Mouse (Mus musculus) ovary, postnatal 10 days (tissue): ENCODE measurements around the gene Il31ra.
"Not testable (repeated sequence)": the region's sequence is repeated elsewhere in the genome, so short reads cannot be mapped to it uniquely, and the experiment has no call there.

Experiments
- DNase-seq: peaks from one replicate; pipeline ENCODE4 v3.0.0; 2022; ENCODE audit warnings: low spot score

Gene Il31ra

DNA sequence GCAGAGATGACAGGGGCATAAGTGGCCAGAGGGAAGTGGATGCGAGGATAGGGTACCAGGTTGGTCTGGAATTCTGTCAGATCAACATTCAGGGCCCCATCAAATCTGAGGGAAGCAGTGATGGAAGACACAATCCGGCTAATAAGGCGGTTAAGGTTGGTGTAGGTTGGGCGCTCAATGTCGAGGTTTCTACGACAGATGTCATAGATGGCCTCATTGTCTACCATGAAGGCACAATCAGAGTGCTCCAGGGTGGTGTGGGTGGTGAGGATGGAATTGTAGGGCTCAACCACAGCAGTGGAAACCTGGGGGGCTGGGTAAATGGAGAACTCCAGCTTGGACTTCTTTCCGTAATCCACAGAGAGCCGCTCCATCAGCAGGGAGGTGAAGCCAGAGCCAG lies at the start of gene Il31ra:
Gene Il31ra, minus strand, starts transcription at position 101 of the 400 bp plus-strand sequence.
- DNase-seq, result not testable (repeated sequence)

DNA sequence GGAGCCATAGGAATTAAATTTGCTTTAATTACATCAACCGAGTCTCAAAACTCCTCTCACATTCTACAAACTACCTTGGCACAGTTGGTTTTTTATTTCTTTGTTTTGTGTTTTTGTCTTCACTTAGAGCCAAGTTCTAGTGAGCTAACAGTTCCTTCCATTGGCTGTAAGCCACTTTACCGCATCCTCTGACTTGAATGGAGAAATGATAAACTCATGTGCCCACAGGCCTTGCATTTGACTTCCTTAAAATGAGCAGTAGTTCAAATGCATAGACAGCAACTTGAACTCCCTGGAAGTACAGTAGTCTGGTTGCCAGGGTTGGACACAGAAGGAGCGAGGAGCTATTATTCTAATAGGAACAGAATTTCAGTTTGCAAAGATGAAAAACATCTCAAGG lies 48.7 kb upstream of the Il31ra start:
- no peak for DNase-seq

DNA sequence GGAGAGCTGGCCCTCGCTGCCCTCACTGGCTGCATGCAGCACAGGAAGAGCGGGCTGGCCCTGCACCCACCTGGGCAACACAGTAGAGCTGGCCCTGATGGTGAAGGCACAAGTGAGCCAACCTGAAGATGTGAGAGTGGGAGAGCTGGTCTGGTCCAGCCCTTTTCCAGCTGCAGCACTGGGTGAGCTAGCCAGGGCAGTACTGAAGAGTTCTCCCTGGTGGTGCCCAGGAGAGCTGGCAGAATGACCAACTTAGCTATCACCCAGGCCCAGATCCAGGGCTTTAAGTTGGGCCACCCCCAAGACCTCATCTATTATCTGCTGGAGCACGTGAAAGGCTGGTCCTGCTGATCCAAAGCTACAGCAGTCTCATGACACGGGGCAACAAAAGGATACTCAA lies 45.0 kb upstream of the Il31ra start:
- DNase-seq, result no peak

DNA sequence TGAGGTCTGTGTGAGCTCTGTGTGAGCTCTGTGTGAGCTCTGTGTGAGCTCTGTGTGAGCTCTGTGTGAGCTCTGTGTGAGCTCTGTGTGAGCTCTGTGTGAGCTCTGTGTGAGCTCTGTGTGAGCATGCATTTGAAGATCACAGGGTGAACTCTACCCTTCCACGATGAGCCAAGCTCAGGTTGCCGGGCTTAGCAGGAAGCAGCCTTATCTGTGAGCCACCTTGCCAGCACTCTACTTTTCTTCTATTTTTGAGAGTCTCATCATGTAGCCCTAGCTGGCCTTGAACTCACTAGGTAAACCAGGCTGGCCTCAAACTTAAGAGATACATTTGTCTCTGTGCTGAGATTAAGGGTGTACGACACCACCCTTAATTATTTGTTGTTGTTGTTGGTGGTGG lies 42.3 kb upstream of the Il31ra start:
- DNase-seq, result no peak

DNA sequence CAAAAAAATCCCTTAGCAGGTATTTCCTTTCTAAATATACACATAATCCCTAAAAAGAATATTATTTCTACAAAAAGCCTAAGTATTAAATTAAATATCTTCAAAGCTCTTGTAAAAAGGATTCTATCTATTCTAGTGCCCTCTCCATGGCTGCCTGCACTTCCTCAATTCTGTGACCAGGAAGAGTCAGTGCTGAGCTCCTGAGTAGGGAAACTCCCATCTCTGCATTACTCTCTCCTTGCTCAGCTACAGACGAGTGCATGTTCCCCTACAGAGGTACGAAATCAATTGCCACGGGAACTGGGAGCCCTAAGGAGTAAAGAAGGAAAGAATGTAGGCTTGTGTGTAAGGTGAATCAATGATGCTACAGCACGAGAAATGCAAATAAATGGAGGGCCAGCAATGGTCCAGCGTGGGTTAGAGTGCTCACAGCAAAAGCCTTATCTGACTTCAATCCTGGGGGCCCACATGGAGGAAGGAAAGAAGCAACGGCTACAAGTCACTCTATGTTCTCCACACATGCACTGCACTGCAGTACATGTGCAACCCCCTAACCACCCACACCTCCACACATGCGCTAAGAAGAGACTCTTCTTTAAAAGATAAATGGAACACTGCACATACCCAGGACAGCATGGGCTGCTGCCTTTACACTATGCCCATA lies 41.1 kb upstream of the Il31ra start:
- DNase-seq, result no peak

DNA sequence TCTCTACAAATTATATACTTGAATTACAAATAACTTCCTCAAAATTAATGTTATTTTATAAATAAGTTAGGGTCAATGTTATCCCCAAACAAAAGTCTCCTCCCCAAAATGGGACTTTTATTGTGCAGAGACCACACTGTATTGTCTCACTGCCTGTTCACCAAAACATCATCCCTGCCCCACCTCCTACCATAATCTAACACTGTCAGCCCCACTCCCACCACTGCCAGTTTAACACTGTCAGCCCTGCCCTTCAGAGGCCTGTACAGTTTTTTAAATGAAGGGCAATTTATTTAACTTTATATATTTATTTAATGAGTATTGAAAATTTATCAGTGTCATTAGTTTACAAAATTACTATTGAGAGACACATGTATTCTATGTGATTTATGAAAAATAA lies 31.4 kb upstream of the Il31ra start:
- no peak for DNase-seq

DNA sequence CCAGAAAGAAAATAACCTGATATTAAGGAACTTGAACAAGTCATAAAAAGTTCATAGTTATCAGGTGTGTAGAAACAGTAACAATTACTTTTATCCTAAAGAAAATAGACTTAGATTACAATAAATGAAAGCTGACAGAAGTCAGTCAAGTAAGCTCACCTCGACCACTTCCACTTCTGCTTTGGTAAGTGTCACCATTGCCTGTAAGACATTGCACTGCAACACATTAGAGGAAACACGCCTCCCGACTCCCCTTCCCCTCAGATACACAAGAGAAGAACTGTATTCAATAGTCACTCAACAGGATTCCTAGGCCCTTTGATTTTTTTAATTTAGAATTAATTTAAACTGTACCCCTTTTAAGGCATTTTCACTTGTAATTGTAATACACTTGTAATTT lies 30.5 kb upstream of the Il31ra start:
- no peak for DNase-seq

DNA sequence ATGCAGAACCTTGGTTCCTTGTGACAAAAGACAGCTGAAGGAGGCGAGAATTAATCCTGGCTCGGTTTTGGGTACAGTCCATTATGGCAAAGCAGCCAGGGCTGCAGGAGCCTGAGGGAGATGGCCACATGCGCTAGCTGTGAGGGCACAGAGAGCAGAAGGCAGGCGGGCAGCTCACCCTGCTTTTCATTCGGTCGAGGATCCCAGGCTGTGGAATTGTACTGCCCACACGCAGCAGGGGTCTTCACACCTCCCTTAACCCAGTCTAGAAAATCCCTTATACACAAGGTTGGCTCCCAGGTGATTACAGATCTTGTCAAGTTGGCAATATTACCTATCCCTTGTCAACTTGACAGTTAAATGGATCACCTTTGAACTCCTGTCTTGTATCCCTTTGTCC lies 29.5 kb upstream of the Il31ra start:
- DNase-seq, result no peak

DNA sequence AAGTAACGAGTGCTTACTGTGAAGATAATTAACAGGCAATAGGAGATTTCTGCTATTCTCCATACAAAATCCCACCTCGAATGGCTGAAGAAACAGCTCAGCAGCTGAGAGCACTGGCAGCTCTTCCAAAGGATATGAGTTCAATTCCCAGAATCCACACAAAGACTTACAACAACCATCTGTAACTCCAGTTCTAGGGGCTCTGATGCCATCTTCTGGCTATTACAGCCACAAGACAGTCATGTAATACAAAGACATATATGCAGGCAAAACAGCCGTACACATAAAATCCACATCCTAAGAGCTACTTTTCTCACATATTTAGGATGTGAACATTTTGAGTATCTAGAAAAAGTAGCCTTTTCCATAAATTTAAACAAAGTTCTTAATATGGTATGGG lies 27.4 kb upstream of the Il31ra start:
- DNase-seq, result no peak

DNA sequence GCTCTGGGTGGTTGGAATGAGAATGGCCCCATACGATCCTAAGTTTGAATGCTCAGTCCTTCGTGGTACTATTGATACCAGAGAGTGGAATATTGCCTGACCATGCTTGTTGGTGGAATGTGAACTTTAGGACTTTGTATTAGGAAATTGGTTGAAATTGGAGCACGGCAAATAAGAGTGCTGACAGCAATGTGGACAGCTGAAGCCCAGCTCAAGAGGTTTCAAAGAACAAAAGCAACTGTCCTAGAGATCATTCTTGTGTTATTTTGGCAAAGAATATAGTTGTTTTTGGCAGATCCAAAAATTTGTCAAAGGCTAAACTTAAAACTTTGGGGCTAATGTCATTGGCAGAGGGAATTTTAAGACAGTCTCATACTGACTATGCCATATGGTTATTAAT lies 14.4 kb upstream of the Il31ra start:
- DNase-seq, result no peak

DNA sequence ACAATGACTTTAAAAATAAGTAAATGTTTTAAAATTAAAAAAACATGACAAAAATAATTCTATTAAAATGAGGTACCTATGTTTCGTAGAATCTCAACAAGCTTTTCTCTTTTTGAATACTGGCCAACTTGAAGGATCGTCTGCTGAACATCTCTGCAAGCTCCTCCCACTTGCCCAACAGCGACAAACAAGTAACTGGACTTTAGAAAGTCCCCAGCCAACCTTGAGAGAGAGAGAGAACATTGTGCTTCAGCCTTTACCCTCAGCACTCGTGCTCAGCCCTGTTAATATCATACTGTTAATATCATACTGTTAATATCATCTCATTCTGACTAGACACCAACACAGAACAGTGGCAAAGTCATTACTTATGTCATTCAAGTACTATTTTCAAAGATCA lies 10.3 kb upstream of the Il31ra start:
- no peak for DNase-seq

DNA sequence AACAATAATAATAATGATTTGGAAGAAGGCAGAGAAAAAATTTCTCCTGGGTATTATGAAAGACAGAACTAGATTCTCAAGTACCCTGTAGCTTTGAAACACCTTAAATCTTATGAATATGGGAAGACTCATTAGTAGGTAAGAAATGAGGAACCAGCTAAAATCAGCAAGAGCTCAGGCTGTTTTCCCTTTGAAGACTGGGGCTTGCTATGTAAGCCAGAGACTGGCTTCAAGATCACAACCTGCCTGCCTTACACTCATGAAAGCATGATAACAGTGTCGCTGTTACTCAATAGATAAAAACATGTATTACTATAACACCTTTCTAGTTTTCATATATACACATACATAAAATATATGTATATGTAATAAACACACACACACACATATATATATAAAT lies 9.7 kb upstream of the Il31ra start:
- DNase-seq, result no peak

DNA sequence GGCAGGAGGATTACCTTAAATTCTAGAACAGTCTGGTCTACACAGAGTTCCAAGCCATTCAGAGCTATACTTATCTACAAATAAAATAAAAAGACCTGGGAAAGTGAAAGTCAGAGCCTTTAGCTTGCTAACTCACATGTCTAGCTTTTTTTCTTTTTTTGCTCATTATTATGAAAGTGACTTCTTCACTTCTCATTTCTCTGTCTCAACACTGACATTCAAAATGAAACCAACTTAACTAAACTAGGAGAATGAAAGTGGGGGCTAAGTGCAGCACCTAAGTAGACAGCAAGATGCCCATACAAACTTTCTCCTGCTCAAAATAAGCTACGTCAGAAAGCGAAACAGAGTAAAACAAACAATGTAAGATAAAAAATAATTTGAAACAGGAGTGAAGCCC lies 8.4 kb upstream of the Il31ra start:
- no peak for DNase-seq

DNA sequence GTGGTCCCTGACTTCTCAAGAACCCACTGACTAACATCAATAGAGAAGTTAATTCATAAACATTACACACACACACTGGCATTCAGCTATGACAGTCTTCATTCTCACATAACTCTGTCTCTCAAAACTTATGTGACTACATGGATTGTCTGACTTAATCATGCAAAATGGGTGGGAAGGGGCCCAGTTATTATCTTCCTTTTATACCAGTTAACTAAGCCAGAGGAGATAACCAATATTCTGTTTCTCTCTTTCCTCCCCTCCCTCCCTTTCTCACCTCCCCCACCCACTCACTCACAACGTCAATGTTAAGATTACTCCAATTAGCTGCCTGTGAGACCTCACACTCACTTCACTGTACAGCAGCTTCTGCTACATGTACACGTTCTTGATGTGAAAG lies 3.9 kb downstream of the Il31ra start:
- DNase-seq, result no peak

DNA sequence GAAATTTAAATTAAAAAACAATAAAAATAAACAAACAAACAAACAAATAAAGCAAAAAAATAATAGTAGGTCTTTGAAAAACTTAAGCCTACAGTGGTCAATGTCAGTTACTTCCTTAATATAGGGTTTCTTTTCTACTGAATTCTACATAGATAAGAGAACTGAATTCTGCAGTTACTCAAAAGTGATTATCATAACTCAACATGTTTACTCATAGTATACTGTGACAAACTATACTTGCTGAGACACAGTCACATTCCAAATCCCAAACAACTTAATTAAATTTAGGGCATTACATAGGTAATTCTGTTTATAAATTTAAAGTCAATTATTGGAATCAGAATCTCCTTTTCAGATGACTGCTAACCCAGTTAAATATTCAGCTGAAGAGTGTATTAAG lies 4.5 kb downstream of the Il31ra start:
- no peak for DNase-seq

DNA sequence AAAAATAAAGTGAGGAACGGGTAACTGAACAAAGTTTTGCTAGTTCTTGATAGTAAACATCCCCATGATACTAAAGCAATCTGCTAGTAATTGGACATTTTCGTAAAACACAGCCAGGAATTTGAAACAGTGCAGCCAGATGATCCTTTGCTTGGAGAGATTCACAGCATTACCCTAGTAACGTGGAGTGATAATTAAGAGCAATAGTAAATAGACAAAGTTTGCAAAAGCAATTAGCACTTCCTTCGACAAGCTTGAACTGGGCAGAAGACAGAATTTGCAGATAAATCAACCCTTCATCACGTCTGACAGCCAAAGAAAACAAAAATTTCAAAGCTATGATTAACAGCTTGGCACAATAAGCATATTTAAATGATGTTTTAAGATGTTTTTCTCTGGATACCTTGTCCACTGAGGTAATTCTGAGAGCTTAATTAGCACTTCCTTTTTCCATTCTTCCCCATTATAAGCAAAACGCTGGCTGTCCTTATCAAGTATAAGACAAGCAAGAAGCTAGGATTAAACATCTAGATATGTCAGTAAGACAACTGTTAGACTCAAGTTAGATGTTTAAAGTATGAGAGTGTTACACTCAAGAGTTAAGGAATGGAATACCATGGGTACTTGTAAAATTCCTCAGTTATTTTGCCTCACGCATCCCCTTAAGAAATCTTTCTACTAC lies 9.5 kb downstream of the Il31ra start:
- DNase-seq, result no peak

DNA sequence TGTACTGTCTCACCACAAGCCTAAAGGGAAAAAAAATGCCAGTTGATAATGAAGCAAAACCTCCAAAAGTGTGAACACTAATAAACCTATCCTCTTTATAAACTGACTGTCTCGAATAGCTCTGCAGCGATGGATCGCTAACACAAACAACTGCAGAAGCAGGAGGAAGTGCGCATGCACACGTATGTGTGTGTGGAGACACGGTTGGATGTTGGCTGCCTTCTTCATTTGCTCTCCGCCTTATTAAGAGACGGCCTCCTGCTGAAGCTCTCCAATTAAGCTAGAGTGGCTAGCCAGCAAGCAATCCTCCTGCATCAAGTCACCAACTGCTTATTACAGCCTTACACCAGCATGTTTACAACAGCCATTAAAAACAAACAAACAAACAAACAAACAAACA lies 11.9 kb downstream of the Il31ra start:
- DNase-seq, result no peak

DNA sequence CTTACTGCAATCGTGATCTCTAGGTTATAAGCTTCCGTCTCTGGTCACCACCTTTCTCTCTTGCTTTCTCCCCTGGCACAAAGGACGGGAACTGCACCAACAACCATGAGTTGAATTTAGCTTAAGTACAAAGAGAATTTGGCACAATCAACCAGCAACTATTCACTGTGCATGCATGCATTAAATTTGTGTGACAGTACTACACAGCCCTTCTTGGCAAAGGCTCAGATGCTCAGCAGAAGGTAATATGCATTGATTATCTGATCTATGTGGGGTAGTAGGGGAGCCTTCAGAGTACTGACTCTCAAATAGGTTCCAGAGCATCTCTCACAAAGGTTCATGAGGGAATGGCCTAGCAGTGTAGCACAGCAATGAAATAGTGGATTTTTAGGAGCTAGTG lies 12.4 kb downstream of the Il31ra start:
- no peak for DNase-seq

DNA sequence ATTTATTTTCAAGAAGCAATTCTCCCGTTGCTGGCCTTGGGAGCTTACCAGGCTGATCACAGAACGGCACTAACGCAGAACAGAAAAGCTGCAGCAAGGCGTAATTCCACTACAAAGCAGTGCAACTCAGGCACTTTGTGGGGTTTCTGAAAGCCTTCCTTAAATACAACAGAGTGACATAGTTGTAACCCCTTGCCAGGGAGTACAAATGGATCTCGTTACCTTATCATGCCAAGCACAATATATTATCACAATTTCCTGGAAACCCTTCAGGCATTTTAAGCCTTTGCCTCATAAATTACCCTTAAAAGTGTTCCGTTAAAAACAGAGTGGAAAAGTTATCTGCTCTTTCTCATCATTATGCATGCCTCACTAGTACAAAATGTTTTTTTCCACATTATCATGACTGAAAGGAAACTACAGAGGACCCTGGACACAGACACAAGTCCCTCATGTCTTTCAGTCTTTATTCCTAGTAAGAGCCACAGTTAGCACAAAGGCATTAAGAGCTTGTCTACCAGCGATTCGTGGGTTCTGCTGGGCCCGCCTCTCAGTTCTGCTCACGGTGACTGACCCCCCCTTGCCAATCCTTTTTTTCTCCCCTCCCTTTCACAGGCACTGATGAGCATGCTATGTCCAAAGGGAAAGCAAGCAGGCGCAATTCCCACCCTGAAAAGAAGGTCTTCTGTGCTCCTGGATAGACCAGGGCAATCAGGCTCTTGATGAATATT lies 13.4 kb downstream of the Il31ra start:
- no peak for DNase-seq

DNA sequence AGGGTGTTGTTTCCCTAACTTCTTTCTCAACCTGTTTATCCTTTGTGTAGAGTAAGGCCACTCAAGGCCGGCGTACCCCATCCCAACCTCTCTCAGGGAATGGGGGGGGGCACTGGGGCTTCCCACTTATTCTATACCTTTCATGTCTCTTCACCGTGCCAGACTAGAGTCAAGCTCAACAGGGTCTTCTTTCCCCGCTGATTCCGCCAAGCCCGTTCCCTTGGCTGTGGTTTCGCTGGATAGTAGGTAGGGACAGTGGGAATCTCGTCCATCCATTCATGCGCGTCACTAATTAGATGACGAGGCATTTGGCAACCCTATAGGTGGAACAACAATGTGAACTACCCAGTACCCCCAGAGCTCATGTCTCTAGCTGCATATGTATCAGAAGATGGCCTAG lies 16.1 kb downstream of the Il31ra start:
- peak; percentile 100 for DNase-seq

DNA sequence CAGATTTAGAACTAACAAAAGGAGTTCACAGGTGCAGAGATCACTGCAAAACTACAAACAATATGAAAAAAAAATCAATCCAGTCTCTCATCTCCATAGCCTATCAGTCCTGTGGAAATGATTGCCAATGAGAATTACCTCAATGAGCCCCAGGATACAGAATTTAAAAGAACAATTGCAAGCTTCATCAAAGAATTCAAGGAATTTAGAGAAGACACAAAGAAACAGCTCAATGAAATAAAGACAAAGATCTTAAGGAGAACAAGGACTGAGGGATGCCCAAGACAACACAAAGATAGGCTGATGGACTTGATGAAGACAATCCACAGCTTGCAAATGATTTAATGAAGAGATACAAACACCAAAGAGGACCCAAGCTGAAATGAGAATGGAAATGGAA lies 20.4 kb downstream of the Il31ra start:
- DNase-seq, result no peak

DNA sequence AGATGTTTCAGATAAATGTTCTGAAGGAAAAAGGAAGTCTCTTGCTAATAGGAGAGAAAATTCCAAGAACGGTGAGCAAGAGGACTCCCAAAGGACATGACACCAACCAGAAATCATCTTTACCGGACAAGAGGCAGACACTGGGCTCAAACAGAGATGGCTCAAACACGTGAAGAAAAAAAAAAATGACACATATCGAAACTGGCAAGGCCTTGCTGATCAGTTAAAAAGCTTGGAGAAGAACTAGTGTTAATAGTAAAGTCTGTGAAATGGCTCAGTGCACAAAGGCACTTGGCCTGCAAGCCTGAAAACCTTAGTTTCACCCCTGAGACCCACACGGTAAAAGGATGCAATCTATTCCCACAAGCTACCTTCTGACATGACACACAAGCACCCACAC lies 23.4 kb downstream of the Il31ra start:
- no peak for DNase-seq

DNA sequence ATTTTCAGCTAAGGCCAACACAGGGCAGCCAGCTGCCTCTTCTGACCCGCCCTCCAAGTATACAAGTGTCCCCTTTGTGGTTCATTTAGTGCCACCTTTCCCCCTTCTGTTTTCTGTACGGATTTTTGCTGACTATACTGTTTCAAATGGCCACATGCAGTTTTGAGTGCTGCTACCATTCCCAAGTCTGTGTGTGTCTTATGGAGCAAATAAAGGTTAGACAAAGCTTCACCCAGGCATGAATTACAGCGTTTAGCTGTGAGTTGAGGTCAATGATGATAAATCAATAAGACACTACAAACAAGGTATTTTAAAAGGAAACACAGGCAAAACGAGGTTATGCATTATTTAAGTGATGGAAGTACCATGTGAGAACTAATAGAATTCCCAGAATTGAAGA lies 24.6 kb downstream of the Il31ra start:
- DNase-seq, result no peak
